Mouse (Mus musculus) CH12.LX (cell line): ENCODE measurements around the gene Tmem269. TPM values are rescaled to one million over a fixed set of nuclear protein-coding genes. Genes with fewer than 3 reads are reported as not detected.

Source experiments
- DNase-seq: peaks from one replicate; pipeline ENCODE4 v3.0.0-alpha.2; 2013; ENCODE audit errors: extremely low read depth
- H3K27ac ChIP-seq: 2 replicates; pipeline ENCODE4 v1.5.1; 2012; ENCODE audit warnings: low read depth, mild to moderate bottlenecking, control low read depth, moderate library complexity; ENCODE audit not compliant: insufficient read depth
- H3K27me3 ChIP-seq: replicated peaks from 2 replicates; pipeline ENCODE3; 2012; ENCODE audit warnings: inconsistent platforms
- H3K36me3 ChIP-seq, 2 experiments: replicated peaks in 1 of 2; 2 replicates each; pipeline versions ENCODE3 to v1.6.1; 2012; ENCODE audit warnings: inconsistent platforms in 1 of 2, low read length in 1 of 2, mild to moderate bottlenecking in 1 of 2, mixed read lengths in 1 of 2, moderate library complexity in 1 of 2; ENCODE audit not compliant: control insufficient read depth in 1 of 2, insufficient read depth in 1 of 2
- H3K4me1 ChIP-seq, 2 experiments: 2 replicates each; pipeline ENCODE4 v1.6.1; 2012; ENCODE audit warnings: inconsistent platforms in 1 of 2, moderate library complexity in 1 of 2; ENCODE audit not compliant: insufficient read depth in 2 of 2, control insufficient read depth in 1 of 2
- H3K4me2 ChIP-seq: 2 replicates; pipeline ENCODE4 v1.6.1; 2012; ENCODE audit warnings: low read depth, mild to moderate bottlenecking, control low read depth; ENCODE audit not compliant: poor library complexity, insufficient read depth, severe bottlenecking
- H3K4me3 ChIP-seq, 3 experiments: fragments of 150-350 bp in 1 of 3; sonication (generic) in 1 of 3; replicated peaks in 1 of 3; 2 replicates each; pipeline versions ENCODE3 to v1.5.1; 2011 to 2012; ENCODE audit warnings: low read depth in 2 of 3, low read length in 2 of 3, mild to moderate bottlenecking in 2 of 3, moderate library complexity in 2 of 3, control low read depth in 1 of 3, improper control_type of control experiment in 1 of 3, inconsistent platforms in 1 of 3, mixed read lengths in 1 of 3; ENCODE audit not compliant: poor library complexity in 1 of 3
- H3K79me2 ChIP-seq: replicated peaks from 2 replicates; pipeline ENCODE4 v1.6.1; 2012; ENCODE audit warnings: mild to moderate bottlenecking, moderate library complexity; ENCODE audit not compliant: control insufficient read depth, poor library complexity, insufficient read depth, severe bottlenecking; ENCODE audit errors: extremely low read depth
- H3K9ac ChIP-seq: 2 replicates; pipeline ENCODE4 v1.6.1; 2012; ENCODE audit warnings: low read depth, mild to moderate bottlenecking, control low read depth, moderate library complexity; ENCODE audit not compliant: insufficient read depth
- H3K9me3 ChIP-seq: replicated peaks from 2 replicates; pipeline ENCODE3; 2012; ENCODE audit warnings: low read length, inconsistent platforms, mixed read lengths
- BHLHE40 ChIP-seq: IDR thresholded peaks from 2 replicates; pipeline ENCODE4 v1.6.1; 2011; ENCODE audit warnings: mild to moderate bottlenecking, low read depth, low read length, improper control_type of control experiment
- CHD2 ChIP-seq: IDR thresholded peaks from 2 replicates; pipeline ENCODE4 v1.6.1; 2011; ENCODE audit warnings: low read length, improper control_type of control experiment
- CTCF ChIP-seq, 2 experiments: IDR thresholded peaks in 1 of 2; conservative IDR thresholded peaks in 1 of 2; 2 replicates each; pipeline ENCODE4 v1.5.1; 2011 to 2012; ENCODE audit warnings: low read depth in 2 of 2, low read length in 2 of 2, improper control_type of control experiment in 1 of 2, inconsistent platforms in 1 of 2, mild to moderate bottlenecking in 1 of 2, moderate library complexity in 1 of 2
- ELF1 ChIP-seq: IDR thresholded peaks from 2 replicates; pipeline ENCODE4 v1.6.1; 2014; ENCODE audit warnings: low read depth, mild to moderate bottlenecking, inconsistent platforms, low read length, improper control_type of control experiment
- GABPA ChIP-seq: IDR thresholded peaks from 2 replicates; pipeline ENCODE4 v1.6.1; 2012; ENCODE audit warnings: low read depth, low read length, improper control_type of control experiment, inconsistent platforms; ENCODE audit not compliant: insufficient replicate concordance
- IRF4 ChIP-seq: IDR thresholded peaks from 2 replicates; pipeline ENCODE4 v1.6.1; 2014; ENCODE audit warnings: low read depth, mild to moderate bottlenecking, inconsistent platforms, low read length, improper control_type of control experiment
- JUN ChIP-seq: IDR thresholded peaks from 2 replicates; pipeline ENCODE4 v1.6.1; 2011; ENCODE audit warnings: low read depth, mild to moderate bottlenecking, low read length, improper control_type of control experiment, moderate library complexity; ENCODE audit not compliant: insufficient read depth
- JUND ChIP-seq: conservative IDR thresholded peaks from 2 replicates; pipeline ENCODE4 v1.6.1; 2011; ENCODE audit warnings: low read depth, low read length, improper control_type of control experiment
- KAT2A ChIP-seq: IDR thresholded peaks from 2 replicates; pipeline ENCODE4 v1.6.1; 2012; ENCODE audit warnings: low read length, improper control_type of control experiment, inconsistent platforms; ENCODE audit not compliant: insufficient replicate concordance
- MEF2A ChIP-seq: IDR thresholded peaks from 2 replicates; pipeline ENCODE4 v1.6.1; 2014; ENCODE audit warnings: low read depth, mild to moderate bottlenecking, inconsistent platforms, low read length, improper control_type of control experiment, borderline replicate concordance
- MXI1 ChIP-seq: IDR thresholded peaks from 2 replicates; pipeline ENCODE4 v1.6.1; 2011; ENCODE audit warnings: mild to moderate bottlenecking, low read depth, low read length, improper control_type of control experiment
- MYC ChIP-seq: IDR thresholded peaks from 2 replicates; pipeline ENCODE4 v1.6.1; 2011; ENCODE audit warnings: low read depth, mild to moderate bottlenecking, improper control_type of control experiment, low read length
- NELFE ChIP-seq: IDR thresholded peaks from 2 replicates; pipeline ENCODE4 v1.6.1; 2011; ENCODE audit warnings: low read depth, low read length, improper control_type of control experiment
- NRF1 ChIP-seq: IDR thresholded peaks from 2 replicates; pipeline ENCODE4 v1.6.1; 2014; ENCODE audit warnings: low read depth, mild to moderate bottlenecking, inconsistent platforms, low read length, improper control_type of control experiment, moderate library complexity
- POLR2A ChIP-seq: IDR thresholded peaks from 2 replicates; pipeline ENCODE4 v1.6.1; 2011; ENCODE audit warnings: low read depth, mild to moderate bottlenecking, improper control_type of control experiment, low read length
- RAD21 ChIP-seq: IDR thresholded peaks from 2 replicates; pipeline ENCODE4 v1.6.1; 2011; ENCODE audit warnings: low read depth, mild to moderate bottlenecking, low read length, improper control_type of control experiment, moderate library complexity
- RCOR1 ChIP-seq: conservative IDR thresholded peaks from 2 replicates; pipeline ENCODE4 v1.6.1; 2012; ENCODE audit warnings: low read depth, mild to moderate bottlenecking, inconsistent platforms, low read length, improper control_type of control experiment
- SMC3 ChIP-seq: IDR thresholded peaks from 2 replicates; pipeline ENCODE4 v1.6.1; 2011; ENCODE audit warnings: low read depth, low read length, improper control_type of control experiment
- TBP ChIP-seq: conservative IDR thresholded peaks from 2 replicates; pipeline ENCODE4 v1.6.1; 2011; ENCODE audit warnings: low read depth, low read length, improper control_type of control experiment
- UBTF ChIP-seq: IDR thresholded peaks from 2 replicates; pipeline ENCODE4 v1.6.1; 2012; ENCODE audit warnings: low read depth, mild to moderate bottlenecking, inconsistent platforms, low read length, improper control_type of control experiment, moderate library complexity
- USF2 ChIP-seq: conservative IDR thresholded peaks from 2 replicates; pipeline ENCODE4 v1.6.1; 2011; ENCODE audit warnings: low read depth, low read length, improper control_type of control experiment
- ZC3H11A ChIP-seq: IDR thresholded peaks from 2 replicates; pipeline ENCODE4 v1.6.1; 2012; ENCODE audit warnings: low read depth, mild to moderate bottlenecking, inconsistent platforms, low read length, improper control_type of control experiment
- ZNF384 ChIP-seq: IDR thresholded peaks from 2 replicates; pipeline ENCODE4 v1.6.1; 2012; ENCODE audit warnings: low read depth, low read length, improper control_type of control experiment, inconsistent platforms
- dilution Hi-C: fragments of 300-500 bp; cut with MboI; formaldehyde crosslinking; loops from 2 replicates; pipeline ENCODE4 v1.14.3; 2020; ENCODE audit warnings: low sequenced_read_pairs; ENCODE audit not compliant: extremely low pct_unique_long_range_greater_than_20kb, extremely low pct_ligation_motif_present
- in situ Hi-C: fragments of 300-500 bp; cut with MboI; formaldehyde crosslinking; loops from 3 replicates; pipeline ENCODE4 v1.14.3; 2019; ENCODE audit warnings: low sequenced_read_pairs, low pct_ligation_motif_present, low pct_unique_long_range_greater_than_20kb, mixed read lengths
- polyA plus RNA-seq: library from polyadenylated mRNA; unstranded; fragments of >175 nt; gene quantifications from 2 replicates; pipeline ENCODE4 v1.2.1, GENCODE M21; 2012; ENCODE audit warnings: low read depth; ENCODE audit not compliant: insufficient read length
- total RNA-seq, 2 experiments: library from RNA; depleted of rRNA; stranded (reverse); fragments of 300-350 nt in 1 of 2; fragments of >200 nt in 1 of 2; gene quantifications; 2 replicates each; pipeline ENCODE4 v1.2.3; 2012 to 2014

Gene Tmem269
- total and polyA plus RNA-seq, 3 experiments, result 0.16 TPM; not detected in 2

- TF ChIP-seq KAT2A, result no peak
- no peak for TF ChIP-seq CHD2
- TF ChIP-seq, all 38 proteins: peak for 5
Observed at GRCm38 (mm10) chr4:119226751-119227150, 8.7 kb upstream of the Tmem269 start (continued).

GRCm38 (mm10) chr4:119225719-119226118, 7.7 kb upstream of the Tmem269 start:
- Histone ChIP-seq H3K27ac (no peak overlapping the region), H3K36me3 (peaks cover 23 to 55% of the 10 kb centered on the region in 2 experiments), H3K4me2 (no peak overlapping the region), H3K4me3 (no peak overlapping the region), H3K27me3 (no peaks in the 10 kb centered on the region), H3K9me3 (no peaks in the 10 kb centered on the region), H3K4me1 (peaks cover 6 to 39% of the 10 kb centered on the region in 2 experiments; a peak in 3 of 4 replicates), H3K79me2 (no peaks in the 10 kb centered on the region), H3K9ac (no peak overlapping the region)
- in situ Hi-C loops, result no loop called here
- TF ChIP-seq NELFE, result no peak
- TF ChIP-seq JUN, result no peak
- no peak for TF ChIP-seq POLR2A
- TF ChIP-seq RCOR1, result no peak
- TF ChIP-seq UBTF, result no peak
- no peak for TF ChIP-seq TBP
- TF ChIP-seq ZC3H11A, result no peak
- no peak for TF ChIP-seq USF2
- no peak for TF ChIP-seq BHLHE40
- no peak for TF ChIP-seq SMC3
- TF ChIP-seq NRF1, result no peak
- TF ChIP-seq GABPA, result no peak
- dilution Hi-C loops, result no loop called here
- DNase-seq, result no peak

GRCm38 (mm10) chr4:119224534-119224933, 6.5 kb upstream of the Tmem269 start:
- Histone ChIP-seq H3K27ac (no peak overlapping the region), H3K79me2 (no peaks in the 10 kb centered on the region), H3K9ac (no peak overlapping the region), H3K4me1 (peaks cover 6 to 39% of the 10 kb centered on the region in 2 experiments; a peak in 3 of 4 replicates), H3K4me2 (no peak overlapping the region), H3K27me3 (no peaks in the 10 kb centered on the region), H3K36me3 (peaks cover 23 to 48% of the 10 kb centered on the region in 2 experiments), H3K4me3 (no peak overlapping the region), H3K9me3 (no peaks in the 10 kb centered on the region)
- dilution Hi-C loops (no loop called here), in situ Hi-C loops (no loop called here)
- TF ChIP-seq JUND (no peak), RAD21 (no peak), MXI1 (no peak), CTCF (conservative IDR thresholded peaks at IDR 0.05 in 1 of 2, IDR thresholded peaks at IDR 0.05 in 1 of 2; ENCODE audit: low read depth in 2 of 2, low read length in 2 of 2) (no peak), USF2 (no peak), ELF1 (no peak), ZNF384 (no peak), MEF2A (no peak), IRF4 (no peak), MYC (no peak), GABPA (no peak)
- no peak for DNase-seq
